Mouse (Mus musculus): ENCODE measurements at regions not wholly inside any gene's neighbourhood (a gene's known extent, or its start where the extent isn't known, plus 50 kb on each side); places are given as distances from the start of the nearest gene placed in this dataset.

DNA sequence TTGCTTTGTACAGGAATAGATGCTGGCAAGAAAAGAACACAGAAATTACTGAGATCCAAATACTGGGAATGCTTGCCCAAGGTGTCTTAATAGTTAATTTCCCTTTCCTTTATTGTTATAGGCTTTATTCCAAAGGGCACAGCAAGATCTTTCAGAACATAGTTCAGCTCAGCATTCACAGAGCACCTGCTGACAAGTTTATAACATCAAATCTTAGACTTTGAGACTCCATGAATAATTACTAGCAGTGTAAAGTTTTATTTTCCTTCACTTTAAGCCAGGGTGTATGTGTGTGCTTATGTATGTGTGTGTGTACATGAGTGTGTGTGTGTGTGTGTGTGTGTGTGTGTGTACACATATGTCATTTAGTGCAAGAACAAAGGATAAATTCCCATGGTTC, 999.8 kb upstream of the Crim1 start:
- DNase-seq, result no peak

DNA sequence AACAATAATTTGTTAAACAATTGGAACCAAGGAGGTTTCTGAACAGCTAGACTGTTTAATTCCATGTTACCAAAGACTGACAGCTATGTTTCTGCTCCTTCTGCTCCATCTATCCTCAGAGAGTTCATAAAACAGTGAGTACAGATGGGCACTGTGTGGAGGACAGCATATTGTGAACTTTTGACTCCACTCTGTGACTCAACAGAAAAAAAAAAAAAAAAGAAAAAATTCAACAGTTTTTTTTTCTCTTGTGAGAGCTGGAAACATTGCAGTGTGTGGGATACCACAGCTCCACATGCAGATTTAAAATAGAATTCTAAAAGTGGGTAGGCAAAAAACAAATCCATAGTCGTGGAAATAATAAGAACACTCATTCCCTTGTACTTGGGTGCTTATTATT, 999.4 kb upstream of the Crim1 start:
- no peak for DNase-seq

DNA sequence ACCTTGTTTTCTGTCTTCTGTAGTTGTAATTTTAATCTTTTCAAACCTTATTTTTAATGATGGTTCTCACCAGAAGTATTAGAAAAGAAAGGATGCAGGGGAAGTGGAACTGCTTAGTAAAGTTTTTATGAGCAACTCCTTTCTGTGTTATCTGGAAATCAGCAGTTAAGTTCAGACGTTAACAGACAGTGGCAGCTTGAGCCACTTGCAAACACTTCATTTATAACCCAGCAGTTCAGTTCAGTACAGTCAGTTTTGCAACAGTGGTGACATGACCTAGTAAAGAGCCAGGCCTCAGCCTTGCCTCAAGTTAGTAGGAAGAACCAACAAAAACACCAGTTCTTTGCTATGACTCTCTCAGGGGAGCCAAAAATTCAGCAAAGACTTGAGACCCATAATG, 989.1 kb upstream of the Crim1 start:
- no peak for DNase-seq

DNA sequence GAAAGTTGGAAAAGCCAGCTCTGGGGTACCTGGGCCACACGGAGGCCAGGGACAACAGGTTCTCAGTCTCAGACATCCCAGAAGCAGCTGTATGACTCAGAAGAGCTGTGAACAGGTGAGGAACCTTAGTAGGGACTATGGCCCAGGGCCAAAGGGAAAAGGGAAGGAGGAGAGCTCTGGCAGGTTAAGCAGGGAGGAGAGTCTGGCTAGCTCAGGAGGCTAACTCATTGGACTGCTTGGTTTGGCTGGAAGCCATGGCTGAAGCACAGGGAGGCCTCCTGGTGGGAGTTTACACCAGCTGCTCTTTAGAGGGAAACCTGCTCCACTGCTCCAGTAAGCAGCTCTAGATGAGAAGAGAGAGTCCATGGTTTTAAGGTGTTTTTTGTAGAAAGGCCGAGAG, 955.0 kb upstream of the Crim1 start:
- peak; percentile 0 for DNase-seq
